Mouse (Mus musculus): ENCODE results near the gene Timm23.
"Not testable (repeated sequence)": the region's sequence is repeated elsewhere in the genome, so short reads cannot be mapped to it uniquely, and the experiment has no call there.

Gene Timm23

GRCm38 (mm10) chr14:32201791-32202451 is at the start of gene Timm23, which contains the start of gene Parg:
Gene Timm23 (minus strand): TSS chr14:32201898.
Gene Parg (plus strand): TSS chr14:32201949.
- DNase-seq (ENCODE audit: low spot score in 2 of 2), result peak; percentile 75 to 83

- DNase-seq (ENCODE audit: low spot score in 2 of 2), result no peak
Measured at GRCm38 (mm10) chr14:32249616-32250015, 47.9 kb upstream of the Timm23 start.

GRCm38 (mm10) chr14:32246019-32246418 is 44.3 kb upstream of the Timm23 start:
- DNase-seq (ENCODE audit: low spot score in 2 of 2), result no peak

- no peak for DNase-seq (ENCODE audit: low spot score in 2 of 2)
Measured at GRCm38 (mm10) chr14:32242401-32242800, 40.7 kb upstream of the Timm23 start.

- peak in 1 of 2 experiments; percentile 36 for DNase-seq (ENCODE audit: low spot score in 2 of 2)
Measured at GRCm38 (mm10) chr14:32228996-32229395, 27.3 kb upstream of the Timm23 start.

GRCm38 (mm10) chr14:32226601-32227000 is 24.9 kb upstream of the Timm23 start:
- DNase-seq (ENCODE audit: low spot score in 2 of 2), result no peak

GRCm38 (mm10) chr14:32201354-32201753 is 344 bp downstream of the Timm23 start:
- DNase-seq (ENCODE audit: low spot score in 2 of 2), result peak in 1 of 2 experiments; percentile 21

GRCm38 (mm10) chr14:32193557-32193956 is 8.1 kb downstream of the Timm23 start:
- not testable (repeated sequence) for DNase-seq (ENCODE audit: low spot score in 2 of 2)

- DNase-seq (ENCODE audit: low spot score in 2 of 2), result peak; percentile 30 to 40
Measured at GRCm38 (mm10) chr14:32192437-32192836, 9.3 kb downstream of the Timm23 start.

- no peak for DNase-seq (ENCODE audit: low spot score in 2 of 2)
Measured at GRCm38 (mm10) chr14:32191926-32192325, 9.8 kb downstream of the Timm23 start.

- no peak for DNase-seq (ENCODE audit: low spot score in 2 of 2)
Measured at GRCm38 (mm10) chr14:32190627-32191391, 10.9 kb downstream of the Timm23 start.

GRCm38 (mm10) chr14:32183846-32184245 is 17.9 kb downstream of the Timm23 start:
- DNase-seq (ENCODE audit: low spot score in 2 of 2), result no peak

GRCm38 (mm10) chr14:32180861-32181260 is 20.8 kb downstream of the Timm23 start:
- DNase-seq (ENCODE audit: low spot score in 2 of 2), result no peak

GRCm38 (mm10) chr14:32179393-32180195 is 22.1 kb downstream of the Timm23 start:
- DNase-seq (ENCODE audit: low spot score in 2 of 2), result no peak

GRCm38 (mm10) chr14:32176590-32176989 is 25.1 kb downstream of the Timm23 start:
- not testable (repeated sequence) for DNase-seq (ENCODE audit: low spot score in 2 of 2)

GRCm38 (mm10) chr14:32175310-32175709 is 26.4 kb downstream of the Timm23 start:
- DNase-seq (ENCODE audit: low spot score in 2 of 2), result no peak

- DNase-seq (ENCODE audit: low spot score in 2 of 2), result no peak
Measured at GRCm38 (mm10) chr14:32170137-32170536, 31.6 kb downstream of the Timm23 start.

GRCm38 (mm10) chr14:32168653-32169231 is 33.0 kb downstream of the Timm23 start:
- DNase-seq (ENCODE audit: low spot score in 2 of 2), result no peak

GRCm38 (mm10) chr14:32167326-32167725 is 34.4 kb downstream of the Timm23 start:
- no peak for DNase-seq (ENCODE audit: low spot score in 2 of 2)

GRCm38 (mm10) chr14:32166840-32167239 is 34.9 kb downstream of the Timm23 start:
- DNase-seq (ENCODE audit: low spot score in 2 of 2), result no peak

- DNase-seq (ENCODE audit: low spot score in 2 of 2), result no peak
Measured at GRCm38 (mm10) chr14:32166062-32166441, 35.6 kb downstream of the Timm23 start.
